Mouse (Mus musculus) mesoderm, embryonic 11.5 days (tissue): ENCODE data around the gene Hnrnpm.
"Not testable (repeated sequence)": the region's sequence is repeated elsewhere in the genome, so short reads cannot be mapped to it uniquely, and the experiment has no call there.

ENCODE experiments used
- DNase-seq: peaks from one replicate; pipeline ENCODE4 v3.0.0-alpha.2; 2012; ENCODE audit warnings: low read depth, low spot score

Hnrnpm gene

DNA sequence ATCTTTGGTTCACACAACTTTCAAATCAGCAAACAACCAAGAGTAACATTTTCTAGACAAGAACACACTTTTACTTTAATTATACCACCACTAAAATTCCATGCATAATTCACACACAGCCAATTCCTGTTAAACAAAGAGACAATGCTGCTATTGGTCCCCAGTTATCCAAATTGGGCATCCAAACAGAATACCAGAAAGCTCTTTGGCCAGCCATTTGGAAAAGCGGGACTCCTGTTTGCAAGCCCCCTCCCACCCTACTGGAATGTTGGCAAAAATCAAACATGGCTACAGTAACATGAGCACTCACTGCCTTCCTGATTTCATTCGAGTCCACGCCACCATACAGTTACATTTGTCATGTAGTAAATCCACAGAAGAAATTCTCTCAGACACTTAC is 17.0 kb downstream of the Hnrnpm start:
- no peak for DNase-seq

DNA sequence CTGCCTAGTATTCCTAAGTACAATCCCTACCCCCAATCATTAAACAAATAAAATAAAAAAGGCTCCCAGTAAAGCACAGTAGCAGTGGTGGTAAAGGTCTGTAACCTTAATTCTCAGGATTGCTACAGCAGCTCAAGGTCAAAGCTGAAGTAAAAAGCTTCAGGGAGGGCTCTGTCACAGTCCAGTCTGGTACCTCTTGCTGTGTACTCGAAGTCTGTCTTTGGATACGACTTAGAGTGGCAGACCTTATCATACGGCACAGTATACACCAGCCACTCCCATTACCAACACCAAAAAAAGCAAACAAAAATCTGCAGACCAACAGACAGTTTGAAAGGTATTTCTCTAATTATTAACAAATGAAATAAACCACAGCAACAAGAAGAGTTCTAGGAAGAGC is 19.8 kb downstream of the Hnrnpm start:
- DNase-seq: no peak

- no peak for DNase-seq
These were observed 36.7 kb downstream of the Hnrnpm start for GRCm38 (mm10) chr17:33649781-33650475.

DNA sequence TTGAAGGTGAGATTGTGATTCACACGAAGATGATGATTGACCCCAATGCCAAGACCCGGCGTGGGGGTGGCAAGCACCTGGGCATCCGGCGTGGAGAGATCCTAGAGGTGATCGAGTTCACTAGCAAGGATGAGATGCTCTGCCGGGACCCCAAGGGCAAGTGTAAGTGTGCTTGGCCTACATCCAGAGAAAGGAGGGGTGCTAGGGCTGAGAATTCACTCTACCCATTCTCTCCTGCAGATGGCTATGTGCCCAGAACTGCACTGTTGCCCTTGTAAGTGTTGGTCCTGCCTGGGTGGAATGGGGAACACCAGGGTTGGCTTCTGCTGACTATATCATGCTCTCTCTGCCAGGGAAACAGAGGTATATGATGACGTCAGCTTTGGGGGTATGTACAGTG is 41.6 kb downstream of the Hnrnpm start:
- DNase-seq: no peak

DNA sequence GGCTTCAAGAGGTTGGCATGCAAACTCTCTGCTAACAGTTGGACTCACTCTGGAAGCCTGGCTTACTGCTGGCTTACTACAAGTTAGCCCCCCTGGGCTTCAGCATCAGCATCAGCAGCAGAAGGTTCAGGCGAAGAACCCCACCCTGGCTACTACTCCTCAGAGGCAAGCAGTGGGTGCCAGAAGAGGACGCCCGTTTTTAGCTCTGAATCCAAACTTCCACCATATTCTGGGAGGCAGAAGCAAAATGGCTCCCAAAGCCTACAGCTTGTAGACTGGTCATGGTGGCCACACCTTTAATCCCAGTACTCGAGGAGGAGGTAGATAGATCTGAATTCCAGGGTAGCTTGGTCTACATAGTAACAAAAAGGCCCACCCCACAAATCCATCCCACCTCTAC is 42.6 kb downstream of the Hnrnpm start:
- no peak for DNase-seq

DNA sequence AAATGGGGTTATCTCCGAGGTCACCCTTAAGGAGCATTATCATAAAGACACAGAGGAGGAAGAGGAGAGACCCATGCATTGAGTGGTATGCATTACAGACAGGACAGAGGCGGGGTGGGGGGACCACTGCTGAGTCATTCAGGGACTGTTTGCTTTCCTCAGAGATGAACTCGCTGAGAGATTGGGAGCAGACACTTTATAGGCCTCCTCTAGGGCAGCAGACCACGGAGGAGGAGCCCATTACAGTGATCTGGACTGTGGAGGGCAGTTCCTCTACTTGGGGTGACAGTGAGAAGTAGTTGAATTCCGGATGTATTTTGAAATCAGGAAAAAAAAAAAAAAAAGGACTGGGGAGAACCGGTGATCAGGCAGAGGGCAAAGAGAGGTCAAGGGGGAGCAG is 46.9 kb downstream of the Hnrnpm start:
- DNase-seq: no peak

DNA sequence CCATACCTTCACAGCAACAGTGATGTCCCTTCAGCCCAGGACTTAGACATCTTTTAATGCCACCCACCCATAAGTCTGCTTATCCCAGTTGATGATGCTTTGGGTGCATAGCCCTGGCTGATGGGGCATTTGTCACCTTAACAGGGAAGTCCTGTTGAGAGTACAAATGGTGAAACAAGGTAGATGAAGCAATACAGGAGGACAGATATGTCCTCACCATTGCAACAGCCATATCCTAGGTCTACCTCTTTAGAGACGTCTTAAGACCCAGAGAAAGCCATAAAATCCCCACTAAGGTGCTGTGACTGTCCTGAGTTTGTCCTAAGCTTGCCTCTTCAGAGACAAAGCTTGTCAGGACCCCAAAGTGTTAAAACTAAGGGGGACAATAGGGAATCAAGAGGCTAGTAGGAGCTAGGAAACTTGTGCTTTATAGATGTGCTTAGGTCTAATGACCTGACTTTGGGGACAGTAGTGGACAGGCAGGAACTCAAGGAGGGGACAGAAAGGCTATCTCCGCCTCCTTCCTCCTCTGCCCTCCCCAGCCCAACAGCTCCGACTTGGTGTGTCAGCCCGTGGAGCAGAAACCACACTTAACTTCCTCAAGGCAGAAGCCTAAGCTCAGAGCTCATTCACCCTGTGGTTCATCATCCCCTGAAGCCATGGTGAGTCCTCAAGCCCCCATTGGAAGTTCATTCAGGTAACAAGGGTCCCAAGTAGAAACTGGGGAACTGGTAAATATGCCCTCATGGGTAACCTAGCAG is 49.0 kb downstream of the Hnrnpm start, which contains the start of gene Pram1:
Gene Pram1 (plus strand): TSS at position 541 of the 761 bp plus-strand sequence.
- no peak for DNase-seq

DNA sequence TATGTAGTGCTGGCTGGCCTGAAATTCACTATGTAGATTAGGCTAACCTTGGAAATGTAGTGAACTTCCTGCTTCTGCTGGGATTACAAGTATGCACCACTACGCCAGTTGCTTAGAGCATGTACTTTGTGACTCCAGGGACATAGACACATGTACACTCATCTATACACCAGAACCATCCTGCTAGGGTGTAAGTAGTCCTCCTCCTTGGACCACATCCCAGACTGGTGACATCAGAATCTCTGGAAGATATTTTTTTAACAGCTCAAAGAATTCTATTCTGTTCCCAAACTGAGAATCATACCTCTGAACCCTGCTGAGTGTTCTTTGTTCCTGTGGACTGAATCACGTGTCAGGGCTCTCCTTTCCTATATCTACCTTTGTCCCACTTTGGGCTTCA is 49.6 kb downstream of the Hnrnpm start:
- DNase-seq: no peak

DNA sequence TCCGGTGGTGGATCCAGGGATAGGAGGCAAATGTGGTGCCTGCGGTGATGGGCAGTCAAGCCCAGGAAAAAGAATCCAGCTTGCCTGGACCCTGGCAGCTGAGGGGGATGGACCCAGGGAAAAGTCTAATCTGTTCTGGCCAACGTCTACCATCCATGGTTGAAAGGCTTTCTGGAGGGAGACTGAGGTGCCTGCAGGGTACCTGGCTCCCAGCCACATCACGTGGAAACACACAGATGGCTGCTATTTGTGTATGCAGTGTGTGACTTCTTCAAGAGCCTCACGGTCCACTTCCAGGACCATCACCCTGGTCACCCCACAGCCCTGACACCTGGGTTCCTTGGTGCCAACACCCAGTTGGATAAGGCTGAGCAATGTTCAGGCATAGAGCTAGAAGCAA is 54.9 kb downstream of the Hnrnpm start:
- DNase-seq: no peak

- DNase-seq: no peak
These were observed 55.4 kb downstream of the Hnrnpm start for GRCm38 (mm10) chr17:33631236-33631635.

- no peak for DNase-seq
These were observed 56.3 kb downstream of the Hnrnpm start for GRCm38 (mm10) chr17:33630171-33630895.

DNA sequence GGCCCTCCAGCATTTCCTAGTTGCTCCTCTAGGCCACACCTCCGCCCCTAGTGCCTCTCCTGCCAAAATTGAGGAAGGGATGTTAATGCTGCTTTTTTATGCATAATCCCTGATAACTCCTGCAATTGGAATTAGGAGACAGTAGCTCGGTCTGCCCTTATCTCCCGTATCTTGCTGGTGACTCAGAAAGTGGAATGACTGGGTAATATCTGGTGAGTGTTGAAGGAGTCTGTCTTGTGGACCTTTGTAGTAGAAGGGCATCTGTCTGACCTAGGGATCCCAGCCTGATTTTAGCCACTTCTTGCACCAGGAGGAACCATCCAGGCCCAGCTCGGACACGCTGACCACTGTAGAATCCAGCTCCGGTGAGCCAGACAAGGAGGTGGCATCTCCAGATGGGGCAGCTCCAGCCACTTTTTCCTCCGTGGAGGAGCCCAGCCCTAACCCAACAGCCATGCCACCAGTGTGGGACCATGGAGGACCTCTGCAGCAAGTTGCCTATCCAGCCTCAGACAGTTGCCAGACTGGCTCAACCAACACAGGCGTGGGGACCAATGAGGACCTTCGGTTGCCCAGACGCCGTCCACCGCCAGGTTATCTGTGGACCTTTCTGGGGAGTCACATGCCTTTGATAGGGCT is 57.1 kb downstream of the Hnrnpm start:
- DNase-seq: no peak

GRCm38 (mm10) chr17:33628621-33629486 is 57.8 kb downstream of the Hnrnpm start, which contains the start of gene Zfp414:
Gene Zfp414 (plus strand): TSS chr17:33629090.
- DNase-seq: peak; percentile 93

DNA sequence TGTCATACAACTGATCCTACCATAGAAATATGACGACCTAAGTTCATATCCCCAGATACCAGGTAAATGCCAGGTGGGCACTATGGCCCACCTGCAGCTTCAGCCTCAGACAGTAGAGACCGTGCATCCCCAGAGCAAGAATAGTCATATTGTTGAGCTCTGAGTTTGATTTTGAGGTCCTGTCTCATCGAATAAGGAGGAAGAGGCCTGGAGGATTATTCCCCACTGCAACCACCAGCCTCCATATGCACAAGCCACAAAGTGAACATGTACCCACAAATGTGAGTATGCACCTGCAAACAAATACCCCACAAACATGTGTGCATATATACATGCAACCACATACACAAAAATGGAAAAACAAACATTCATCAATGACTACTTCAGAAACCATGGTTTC is 59.4 kb downstream of the Hnrnpm start:
- DNase-seq: no peak

DNA sequence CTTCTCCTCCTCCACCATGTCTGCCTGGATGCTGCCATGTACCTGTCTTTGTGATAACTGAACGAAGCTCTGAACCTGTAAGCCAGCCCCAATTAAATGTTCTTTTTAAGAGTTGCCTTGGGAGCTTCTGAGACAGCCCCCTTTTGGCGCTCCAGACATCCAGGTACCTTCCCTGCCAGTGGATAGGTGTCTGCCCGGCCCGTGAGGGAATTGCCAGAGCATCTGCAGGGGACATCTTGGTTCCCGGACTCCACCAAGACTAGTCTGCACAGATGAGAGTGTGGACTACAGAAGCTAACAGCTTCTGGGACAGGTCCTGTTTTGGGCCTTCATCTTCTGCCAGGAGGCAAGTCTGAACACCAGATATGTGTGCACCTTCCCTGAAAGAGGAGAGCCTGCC is 72.9 kb downstream of the Hnrnpm start:
- DNase-seq: not testable (repeated sequence)

DNA sequence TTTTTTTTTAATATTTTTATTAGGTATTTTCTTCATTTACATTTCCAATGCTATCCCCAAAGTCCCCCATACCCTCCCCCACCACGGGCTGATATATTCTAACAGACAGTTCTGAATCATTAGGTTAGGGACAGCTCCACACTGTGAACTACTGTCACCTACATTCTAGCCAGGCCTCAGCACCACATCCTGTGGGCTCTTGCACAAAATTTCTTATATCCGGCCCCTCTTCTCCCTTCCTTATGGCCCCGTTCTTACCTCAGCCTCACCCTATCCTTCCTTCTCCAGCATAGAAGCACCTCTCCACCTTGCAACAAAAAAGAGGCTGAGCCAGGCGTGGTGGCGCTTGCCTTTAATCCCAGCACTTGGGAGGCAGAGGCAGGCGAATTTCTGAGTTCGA is 76.1 kb downstream of the Hnrnpm start:
- no peak for DNase-seq

DNA sequence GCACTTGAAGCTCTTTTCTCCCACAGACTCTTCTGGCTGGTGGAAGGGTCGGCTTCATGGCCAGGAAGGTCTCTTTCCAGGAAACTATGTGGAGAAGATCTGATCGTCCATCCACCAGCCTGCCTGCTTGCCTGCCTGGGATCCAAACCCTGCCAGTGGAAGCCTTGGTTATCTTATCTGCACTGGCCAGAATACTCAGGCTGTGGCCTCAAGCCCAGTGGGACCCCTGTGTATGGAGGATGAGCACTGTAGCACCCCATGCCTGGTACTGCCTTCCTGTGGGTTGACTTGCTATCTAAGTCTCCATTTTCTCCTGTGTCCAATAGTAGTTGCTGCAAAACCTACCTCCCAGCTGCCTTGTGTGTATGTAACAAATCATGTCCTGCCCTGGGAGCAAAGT is 79.4 kb downstream of the Hnrnpm start:
- no peak for DNase-seq

GRCm38 (mm10) chr17:33601947-33602346 is 84.7 kb downstream of the Hnrnpm start:
- DNase-seq: no peak

DNA sequence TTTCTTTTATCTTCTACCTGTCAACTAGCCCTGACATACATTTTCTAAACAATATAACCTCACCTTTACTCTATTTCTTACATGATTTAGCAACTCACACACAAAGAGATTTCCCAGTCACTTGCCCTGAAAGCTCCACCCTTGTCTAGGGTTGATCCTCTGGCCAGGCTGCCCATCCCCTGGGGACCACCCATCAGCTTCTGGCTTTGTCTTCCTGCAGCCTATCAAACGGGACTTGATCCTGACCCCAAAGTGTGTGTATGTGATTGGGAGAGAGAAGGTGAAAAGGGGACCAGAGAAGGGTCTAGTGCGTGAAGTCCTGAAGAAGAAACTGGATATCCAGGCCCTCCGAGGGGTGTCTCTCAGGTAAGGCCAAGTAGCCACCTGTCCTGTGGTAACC is 85.8 kb downstream of the Hnrnpm start:
- no peak for DNase-seq

DNA sequence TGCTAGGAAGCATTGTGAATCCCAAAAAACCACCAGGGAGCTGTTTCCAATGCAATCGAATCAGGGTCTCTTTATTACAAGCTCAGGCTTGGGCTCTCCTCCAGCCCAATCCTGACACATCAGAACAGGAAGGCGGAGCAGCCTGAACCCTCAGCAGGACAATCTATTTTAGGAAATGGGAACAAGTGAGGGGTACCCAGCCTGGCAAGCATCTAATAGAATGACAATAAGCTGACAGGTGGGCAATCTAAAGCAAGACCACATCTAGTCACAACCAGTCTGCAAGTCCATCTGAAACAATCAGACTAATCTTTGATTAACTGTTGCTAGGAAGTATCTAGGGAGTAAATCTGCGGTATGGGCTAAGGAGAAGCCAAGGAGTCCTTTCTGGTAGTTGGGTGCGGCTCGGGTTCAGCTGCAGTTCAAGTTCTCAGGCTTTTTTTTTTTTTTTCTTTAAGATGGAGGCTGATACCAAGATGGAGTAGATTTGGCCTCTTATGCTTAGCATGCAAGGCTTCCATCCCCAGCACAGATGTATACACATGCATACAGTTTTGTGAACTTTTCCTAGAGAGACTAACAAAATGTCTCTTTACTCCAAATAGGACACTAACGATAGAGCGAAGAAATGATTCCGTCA is 86.7 kb downstream of the Hnrnpm start:
- DNase-seq: no peak

- no peak for DNase-seq
These were observed 88.2 kb downstream of the Hnrnpm start for GRCm38 (mm10) chr17:33598506-33598905.
